Mouse (Mus musculus): Measurements from ENCODE around the gene Gm47985. TPM values are rescaled to one million over a fixed set of nuclear protein-coding genes. Genes with fewer than 3 reads are reported as not detected.

Gene Gm47985
- polyA plus RNA-seq, 1 experiment from 2014 or later: 0.25 TPM

GRCm38 (mm10) chr1:151215985-151216384 lies 33.6 kb downstream of the Gm47985 start:
- ATAC-seq (ENCODE audit: low FRiP score, low TSS enrichment): peak; percentile 65
- Histone ChIP-seq H3K4me1 (ENCODE audit: insufficient read depth, low read length) (peaks cover 31% of the 10 kb centered on the region), H3K27me3 (ENCODE audit: insufficient read depth, low read length) (no peaks in the 10 kb centered on the region), H3K36me3 (ENCODE audit: insufficient read depth, low read length) (no peaks in the 10 kb centered on the region), H3K9me3 (ENCODE audit: low read length) (no peaks in the 10 kb centered on the region), H3K9ac (replicated peaks; ENCODE audit: low read length) (no peak overlapping the region), H3K27ac (ENCODE audit: low read length) (peak overlapping the region; percentile 88), H3K4me3 (ENCODE audit: low read length) (no peak overlapping the region), H3K4me2 (replicated peaks; ENCODE audit: low read depth, low read length) (no peak overlapping the region)
- WGBS: 6% methylated on average over 1 of the region's 1 CpGs

- no peaks in the 10 kb centered on the region for H3K9me3 ChIP-seq (ENCODE audit: low read length)
- no peaks in the 10 kb centered on the region for H3K27me3 ChIP-seq (ENCODE audit: insufficient read depth, low read length)
- peak overlapping the region; percentile 88 for H3K27ac ChIP-seq (ENCODE audit: low read length)
- WGBS: 27% methylated on average over 3 of the region's 3 CpGs
- peak; percentile 89 for ATAC-seq (ENCODE audit: low FRiP score, low TSS enrichment)
- H3K4me3 ChIP-seq (ENCODE audit: low read length): no peak overlapping the region
- no peaks in the 10 kb centered on the region for H3K36me3 ChIP-seq (ENCODE audit: insufficient read depth, low read length)
- H3K9ac ChIP-seq (replicated peaks; ENCODE audit: low read length): no peak overlapping the region
- H3K4me1 ChIP-seq (ENCODE audit: insufficient read depth, low read length): peaks cover 31% of the 10 kb centered on the region
- no peak overlapping the region for H3K4me2 ChIP-seq (replicated peaks; ENCODE audit: low read depth, low read length)
These were observed 34.1 kb downstream of the Gm47985 start for GRCm38 (mm10) chr1:151216417-151216816.

- no peak for ATAC-seq (ENCODE audit: low FRiP score, low TSS enrichment)
- H3K9me3 ChIP-seq (ENCODE audit: low read length): no peaks in the 10 kb centered on the region
- no peak overlapping the region for H3K9ac ChIP-seq (replicated peaks; ENCODE audit: low read length)
- no peak overlapping the region for H3K4me3 ChIP-seq (ENCODE audit: low read length)
- no peaks in the 10 kb centered on the region for H3K27me3 ChIP-seq (ENCODE audit: insufficient read depth, low read length)
- peaks cover 29% of the 10 kb centered on the region for H3K4me1 ChIP-seq (ENCODE audit: insufficient read depth, low read length)
- no peaks in the 10 kb centered on the region for H3K36me3 ChIP-seq (ENCODE audit: insufficient read depth, low read length)
- WGBS: 90% methylated on average over 5 of the region's 5 CpGs
- no peak overlapping the region for H3K27ac ChIP-seq (ENCODE audit: low read length)
- no peak overlapping the region for H3K4me2 ChIP-seq (replicated peaks; ENCODE audit: low read depth, low read length)
These were observed 36.7 kb downstream of the Gm47985 start for GRCm38 (mm10) chr1:151219045-151219444.

GRCm38 (mm10) chr1:151220098-151220497 lies 37.8 kb downstream of the Gm47985 start:
- no peak for ATAC-seq (ENCODE audit: low FRiP score, low TSS enrichment)
- peaks cover 19% of the 10 kb centered on the region for H3K4me1 ChIP-seq (ENCODE audit: insufficient read depth, low read length)
- no peak overlapping the region for H3K27ac ChIP-seq (ENCODE audit: low read length)
- no peak overlapping the region for H3K4me3 ChIP-seq (ENCODE audit: low read length)
- H3K4me2 ChIP-seq (replicated peaks; ENCODE audit: low read depth, low read length): no peak overlapping the region
- no peaks in the 10 kb centered on the region for H3K36me3 ChIP-seq (ENCODE audit: insufficient read depth, low read length)
- H3K9ac ChIP-seq (replicated peaks; ENCODE audit: low read length): no peak overlapping the region
- H3K27me3 ChIP-seq (ENCODE audit: insufficient read depth, low read length): no peaks in the 10 kb centered on the region
- WGBS: 80% methylated on average over 7 of the region's 7 CpGs
- H3K9me3 ChIP-seq (ENCODE audit: low read length): no peaks in the 10 kb centered on the region

GRCm38 (mm10) chr1:151222561-151223267 lies 40.4 kb downstream of the Gm47985 start:
- Histone ChIP-seq H3K9ac (replicated peaks; ENCODE audit: low read length) (no peak overlapping the region), H3K4me1 (ENCODE audit: insufficient read depth, low read length) (peaks cover 2% of the 10 kb centered on the region; the same call in 1 of the 2 replicates), H3K9me3 (ENCODE audit: low read length) (no peaks in the 10 kb centered on the region), H3K4me2 (replicated peaks; ENCODE audit: low read depth, low read length) (no peak overlapping the region), H3K4me3 (ENCODE audit: low read length) (no peak overlapping the region), H3K36me3 (ENCODE audit: insufficient read depth, low read length) (no peaks in the 10 kb centered on the region), H3K27me3 (ENCODE audit: insufficient read depth, low read length) (no peaks in the 10 kb centered on the region), H3K27ac (ENCODE audit: low read length) (no peak overlapping the region)
- no peak for ATAC-seq (ENCODE audit: low FRiP score, low TSS enrichment)
- 80% methylated on average over 10 of the region's 10 CpGs for WGBS

GRCm38 (mm10) chr1:151223377-151223776 lies 41.0 kb downstream of the Gm47985 start:
- no peak for ATAC-seq (ENCODE audit: low FRiP score, low TSS enrichment)
- 73% methylated on average over 1 of the region's 1 CpGs for WGBS
- H3K4me1 ChIP-seq (ENCODE audit: insufficient read depth, low read length): no peaks in the 10 kb centered on the region
- no peak overlapping the region for H3K27ac ChIP-seq (ENCODE audit: low read length)
- no peak overlapping the region for H3K4me3 ChIP-seq (ENCODE audit: low read length)
- no peaks in the 10 kb centered on the region for H3K27me3 ChIP-seq (ENCODE audit: insufficient read depth, low read length)
- no peak overlapping the region for H3K9ac ChIP-seq (replicated peaks; ENCODE audit: low read length)
- H3K9me3 ChIP-seq (ENCODE audit: low read length): no peaks in the 10 kb centered on the region
- no peaks in the 10 kb centered on the region for H3K36me3 ChIP-seq (ENCODE audit: insufficient read depth, low read length)
- H3K4me2 ChIP-seq (replicated peaks; ENCODE audit: low read depth, low read length): no peak overlapping the region

GRCm38 (mm10) chr1:151224536-151224935 lies 42.2 kb downstream of the Gm47985 start:
- peak; percentile 71 for ATAC-seq (ENCODE audit: low FRiP score, low TSS enrichment)
- Histone ChIP-seq H3K27me3 (ENCODE audit: insufficient read depth, low read length) (no peaks in the 10 kb centered on the region), H3K36me3 (ENCODE audit: insufficient read depth, low read length) (no peaks in the 10 kb centered on the region), H3K9me3 (ENCODE audit: low read length) (no peaks in the 10 kb centered on the region), H3K4me2 (replicated peaks; ENCODE audit: low read depth, low read length) (no peak overlapping the region), H3K4me1 (ENCODE audit: insufficient read depth, low read length) (no peaks in the 10 kb centered on the region), H3K27ac (ENCODE audit: low read length) (0 out of 2 replicates have a peak overlapping the region, but pooled peaks have one; percentile 29), H3K4me3 (ENCODE audit: low read length) (no peak overlapping the region), H3K9ac (replicated peaks; ENCODE audit: low read length) (no peak overlapping the region)
- 72% methylated on average over 1 of the region's 1 CpGs for WGBS

- H3K27me3 ChIP-seq (ENCODE audit: insufficient read depth, low read length): no peaks in the 10 kb centered on the region
- H3K4me2 ChIP-seq (replicated peaks; ENCODE audit: low read depth, low read length): no peak overlapping the region
- no peaks in the 10 kb centered on the region for H3K36me3 ChIP-seq (ENCODE audit: insufficient read depth, low read length)
- H3K9ac ChIP-seq (replicated peaks; ENCODE audit: low read length): no peak overlapping the region
- ATAC-seq (ENCODE audit: low FRiP score, low TSS enrichment): no peak
- H3K4me3 ChIP-seq (ENCODE audit: low read length): no peak overlapping the region
- H3K9me3 ChIP-seq (ENCODE audit: low read length): no peaks in the 10 kb centered on the region
- 62% methylated on average over 8 of the region's 8 CpGs for WGBS
- H3K4me1 ChIP-seq (ENCODE audit: insufficient read depth, low read length): no peaks in the 10 kb centered on the region
- H3K27ac ChIP-seq (ENCODE audit: low read length): no peak overlapping the region
These were observed 45.2 kb downstream of the Gm47985 start for GRCm38 (mm10) chr1:151227506-151227905.

- H3K4me1 ChIP-seq (ENCODE audit: insufficient read depth, low read length): no peaks in the 10 kb centered on the region
- H3K27ac ChIP-seq (ENCODE audit: low read length): no peak overlapping the region
- no peaks in the 10 kb centered on the region for H3K27me3 ChIP-seq (ENCODE audit: insufficient read depth, low read length)
- H3K4me3 ChIP-seq (ENCODE audit: low read length): no peak overlapping the region
- no peak overlapping the region for H3K9ac ChIP-seq (replicated peaks; ENCODE audit: low read length)
- H3K36me3 ChIP-seq (ENCODE audit: insufficient read depth, low read length): no peaks in the 10 kb centered on the region
- no peaks in the 10 kb centered on the region for H3K9me3 ChIP-seq (ENCODE audit: low read length)
- no peak overlapping the region for H3K4me2 ChIP-seq (replicated peaks; ENCODE audit: low read depth, low read length)
- ATAC-seq (ENCODE audit: low FRiP score, low TSS enrichment): no peak
- WGBS: 81% methylated on average over 1 of the region's 1 CpGs
These were observed 46.1 kb downstream of the Gm47985 start for GRCm38 (mm10) chr1:151228320-151228989.

- Histone ChIP-seq H3K9me3 (ENCODE audit: low read length) (no peaks in the 10 kb centered on the region), H3K9ac (replicated peaks; ENCODE audit: low read length) (no peak overlapping the region), H3K27me3 (ENCODE audit: insufficient read depth, low read length) (no peaks in the 10 kb centered on the region), H3K36me3 (ENCODE audit: insufficient read depth, low read length) (no peaks in the 10 kb centered on the region), H3K4me2 (replicated peaks; ENCODE audit: low read depth, low read length) (no peak overlapping the region), H3K4me3 (ENCODE audit: low read length) (no peak overlapping the region), H3K27ac (ENCODE audit: low read length) (no peak overlapping the region), H3K4me1 (ENCODE audit: insufficient read depth, low read length) (no peaks in the 10 kb centered on the region)
- no peak for ATAC-seq (ENCODE audit: low FRiP score, low TSS enrichment)
- 74% methylated on average over 3 of the region's 3 CpGs for WGBS
These were observed 50.0 kb downstream of the Gm47985 start for GRCm38 (mm10) chr1:151232346-151232745.
